Mouse (Mus musculus) c-Kit-positive CD71-positive TER-119-positive erythroid progenitor cells, embryonic 14.5 days (primary cell): ENCODE data around the gene Ccdc28b.
A peak's percentile ranks its signal among the peaks of the same experiment; 100 is the strongest.

Source experiments
- DNase-seq: peaks from one replicate; pipeline ENCODE4 v3.0.0-alpha.2; 2013; ENCODE audit warnings: low spot score

The Ccdc28b gene

GRCm38 (mm10) chr4:129584884-129585608, 38.7 kb downstream of the Ccdc28b start:
- peak; percentile 83 for DNase-seq

- no peak for DNase-seq
Observed at GRCm38 (mm10) chr4:129584370-129584769, 39.4 kb downstream of the Ccdc28b start.

DNA sequence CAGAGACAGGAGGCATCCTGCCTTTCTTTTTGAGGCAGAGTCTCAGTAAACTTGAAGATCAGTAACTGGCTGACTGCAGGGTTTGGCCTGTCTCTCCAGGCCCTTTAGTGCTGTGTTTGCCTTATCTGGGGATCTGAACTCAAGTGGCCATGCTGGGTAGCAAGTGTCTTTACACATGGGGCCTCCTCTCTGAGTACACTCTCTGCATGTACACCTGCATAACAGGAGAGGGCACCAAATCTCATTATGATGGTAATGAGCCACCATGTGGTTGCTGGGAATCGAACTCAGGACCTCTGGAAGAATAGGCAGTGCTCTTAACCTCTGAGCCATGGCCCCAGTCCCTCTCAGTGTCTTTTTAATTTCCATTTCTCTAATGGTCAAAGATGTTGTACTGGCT, 41.5 kb downstream of the Ccdc28b start:
- no peak for DNase-seq

DNA sequence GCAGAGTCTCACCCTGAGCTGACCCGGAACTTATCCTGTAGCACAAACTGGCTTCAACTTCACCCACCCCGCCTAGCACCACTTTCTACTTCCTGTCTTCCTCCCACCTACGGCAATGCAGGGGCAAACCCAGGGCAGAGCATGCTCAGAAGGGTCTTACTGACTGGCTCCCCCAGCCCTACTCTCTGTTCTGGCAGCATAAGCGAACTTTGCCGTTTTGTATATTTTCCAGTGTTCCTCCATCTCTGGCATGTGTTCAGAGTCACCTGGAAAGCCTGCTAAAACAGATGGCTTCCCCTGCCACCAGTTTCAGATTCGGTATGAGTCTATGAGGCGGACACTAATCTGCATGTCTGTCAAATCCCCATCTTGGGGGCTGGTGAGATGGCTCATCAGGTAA, 43.4 kb downstream of the Ccdc28b start:
- no peak for DNase-seq

- DNase-seq = no peak
Observed at GRCm38 (mm10) chr4:129578466-129578865, 45.3 kb downstream of the Ccdc28b start, which contains the start of gene Fam167b. Gene Fam167b, minus strand, starts transcription at chr4:129578549.

GRCm38 (mm10) chr4:129577688-129578087, 46.1 kb downstream of the Ccdc28b start:
- DNase-seq = no peak

GRCm38 (mm10) chr4:129576863-129577491, 46.8 kb downstream of the Ccdc28b start:
- DNase-seq = no peak

DNA sequence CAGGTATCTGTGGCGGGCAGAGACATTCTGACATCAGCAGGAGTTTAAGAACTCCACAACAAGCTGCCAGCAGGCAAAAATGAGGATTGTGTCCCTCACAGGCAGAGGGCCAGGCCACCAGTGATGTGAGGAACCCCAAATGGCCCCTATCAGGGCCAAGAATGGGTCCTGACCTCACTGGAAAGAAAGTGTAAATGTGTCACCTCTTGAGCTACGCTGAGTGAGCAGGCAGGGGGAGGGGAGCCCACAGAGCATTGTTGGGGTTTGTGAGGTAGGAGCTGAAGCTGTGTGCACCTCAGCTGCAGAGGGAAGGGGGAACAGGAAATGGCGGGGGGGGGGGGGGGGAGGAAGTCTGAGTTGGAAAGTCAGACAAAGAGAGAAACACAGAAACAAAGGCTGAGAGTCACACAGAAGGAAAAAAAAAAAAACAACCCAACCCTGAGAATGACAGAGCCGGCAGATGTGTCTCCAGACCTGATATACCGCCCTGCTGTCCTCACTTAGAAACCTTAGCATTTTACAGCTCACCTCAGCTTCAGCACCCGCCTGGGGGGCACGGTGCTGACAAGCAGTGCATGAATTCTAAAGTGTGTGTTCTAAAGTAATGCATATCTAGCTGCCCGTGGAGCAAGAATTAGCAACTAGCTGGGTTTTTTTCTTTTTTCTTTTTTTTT, 48.4 kb downstream of the Ccdc28b start:
- no peak for DNase-seq

DNA sequence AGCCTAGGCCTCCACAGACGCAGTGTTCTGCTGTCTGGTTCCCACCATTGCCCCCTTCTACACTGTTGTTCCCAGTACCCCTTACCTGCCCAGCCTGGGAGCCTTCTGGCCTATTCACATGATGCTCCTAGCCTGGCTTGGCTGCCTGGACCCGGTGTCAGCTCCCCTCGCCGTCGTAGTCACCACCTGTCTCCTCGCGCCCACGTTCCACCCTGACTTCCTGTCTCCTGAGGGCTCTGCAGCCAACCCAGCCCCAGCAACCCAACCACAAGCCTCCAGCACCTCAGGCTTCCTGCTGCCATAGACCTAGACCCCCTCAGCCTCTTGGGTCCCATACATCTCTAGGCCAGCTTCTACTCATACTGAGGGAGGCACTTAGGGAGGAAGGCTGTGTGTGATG, 50.3 kb downstream of the Ccdc28b start, which contains the start of gene Lck:
Gene Lck, minus strand, starts transcription at position 212 of the 400 bp plus-strand sequence.
- DNase-seq = no peak

GRCm38 (mm10) chr4:129573093-129573370, 50.7 kb downstream of the Ccdc28b start:
- DNase-seq = no peak

DNA sequence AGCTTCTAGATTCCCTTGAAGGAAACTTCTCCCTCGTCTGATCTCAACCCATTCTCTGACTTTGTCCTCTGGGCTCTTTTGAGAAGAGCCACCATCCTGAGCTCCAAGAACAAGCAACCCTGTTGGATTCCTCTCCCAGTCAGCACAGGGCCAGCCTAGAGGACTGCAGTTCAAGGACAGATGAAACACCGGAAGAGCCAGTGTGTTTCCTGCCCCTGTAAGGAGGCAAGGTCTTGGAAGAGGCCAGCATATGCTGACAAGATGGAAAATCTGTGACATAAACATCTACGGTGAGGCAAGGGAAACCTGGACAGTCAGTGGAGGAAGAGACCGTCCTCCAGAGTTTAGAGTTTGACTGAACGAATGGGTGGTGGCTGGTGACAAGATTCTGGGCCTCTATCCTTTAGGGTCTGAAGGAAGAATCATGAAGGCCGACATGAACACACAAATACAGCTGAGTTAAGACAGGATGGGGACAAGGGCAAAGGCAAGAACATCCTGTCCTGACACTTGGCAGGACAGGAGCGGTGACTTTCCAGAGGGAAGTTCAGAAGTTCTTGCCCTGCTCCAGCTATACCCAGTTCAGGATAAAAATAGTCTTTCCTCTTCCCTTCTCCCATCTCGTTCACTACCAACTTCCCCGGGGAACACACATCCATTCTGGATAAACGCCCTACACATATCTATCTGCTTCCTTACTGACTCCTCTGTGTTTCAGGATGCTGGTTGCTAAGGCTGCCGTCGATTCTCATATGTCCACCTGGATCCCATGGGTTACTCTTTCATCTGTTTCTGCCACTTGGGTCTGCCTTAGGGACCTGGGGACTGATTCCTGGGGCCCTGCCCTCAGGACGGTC, 51.3 kb downstream of the Ccdc28b start:
- DNase-seq = no peak

DNA sequence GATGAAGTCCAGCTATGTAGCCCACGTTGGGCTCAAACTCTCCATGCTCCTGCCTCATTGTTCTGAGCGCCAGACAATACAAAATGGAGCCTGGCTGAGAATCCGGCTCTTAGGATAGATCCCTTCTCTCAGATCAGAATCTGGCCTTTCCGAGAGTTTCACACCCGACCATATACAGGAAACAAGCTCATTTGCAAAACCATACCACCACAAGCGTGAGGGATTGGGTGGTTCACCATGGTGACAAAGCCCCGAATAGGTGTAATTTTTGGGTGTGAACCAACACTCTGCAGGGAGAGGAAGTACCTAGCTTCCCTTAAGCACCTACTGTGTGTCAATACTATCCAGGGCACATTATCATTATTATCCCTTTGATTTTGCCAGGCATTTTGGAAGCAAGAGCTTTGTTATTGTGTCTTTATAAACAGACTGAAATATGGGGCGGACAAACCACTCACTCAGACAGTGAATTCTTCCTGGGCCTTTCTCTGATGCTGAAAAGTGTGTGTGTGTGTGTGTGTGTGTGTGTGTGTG, 52.1 kb downstream of the Ccdc28b start:
- no peak for DNase-seq

DNA sequence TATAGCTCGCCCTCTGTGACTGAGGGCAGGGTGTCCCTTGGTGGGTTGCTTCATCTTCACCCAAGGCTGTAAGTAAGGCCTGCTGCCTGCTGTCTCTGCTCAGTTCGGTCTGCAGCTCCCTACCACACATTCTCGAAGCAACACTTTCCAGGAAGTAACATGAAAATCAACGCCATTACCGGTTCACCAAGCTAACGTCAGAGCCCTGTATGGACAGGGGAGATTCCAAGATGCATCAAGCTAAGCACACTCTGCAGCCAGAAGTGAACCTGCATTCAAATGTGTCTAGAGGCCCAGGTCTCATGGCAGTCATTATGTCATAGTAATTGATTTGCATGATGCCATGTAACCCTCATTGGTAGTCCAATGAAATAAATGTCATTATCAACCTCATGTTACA, 53.7 kb downstream of the Ccdc28b start:
- no peak for DNase-seq
